Mouse (Mus musculus) kidney, adult 11 months (tissue): Measurements from ENCODE around the gene Akna.

Experiments used
- DNase-seq: peaks from one replicate; pipeline ENCODE4 v3.0.0; 2022

Akna gene

GRCm38 (mm10) chr4:63409317-63409907 is 6.3 kb upstream of the Akna start:
- no peak for DNase-seq

GRCm38 (mm10) chr4:63408649-63409048 is 5.5 kb upstream of the Akna start:
- no peak for DNase-seq

- no peak for DNase-seq
Observed at GRCm38 (mm10) chr4:63408247-63408646, 5.1 kb upstream of the Akna start.

- no peak for DNase-seq
Observed at GRCm38 (mm10) chr4:63405683-63406082, 2.5 kb upstream of the Akna start.

GRCm38 (mm10) chr4:63405051-63405450 is 1.9 kb upstream of the Akna start:
- DNase-seq: no peak

GRCm38 (mm10) chr4:63404205-63404604 is 1.1 kb upstream of the Akna start:
- DNase-seq: no peak

- DNase-seq: peak; percentile 29
Observed at GRCm38 (mm10) chr4:63402558-63402957, 596 bp downstream of the Akna start.

GRCm38 (mm10) chr4:63402056-63402455 is 1.1 kb downstream of the Akna start:
- DNase-seq: no peak

GRCm38 (mm10) chr4:63401620-63402019 is 1.5 kb downstream of the Akna start:
- DNase-seq: no peak

- DNase-seq: no peak
Observed at GRCm38 (mm10) chr4:63400541-63401306, 2.4 kb downstream of the Akna start.

- no peak for DNase-seq
Observed at GRCm38 (mm10) chr4:63399691-63400270, 3.4 kb downstream of the Akna start.

GRCm38 (mm10) chr4:63398854-63399609 is 4.1 kb downstream of the Akna start:
- DNase-seq: no peak

- DNase-seq: no peak
Observed at GRCm38 (mm10) chr4:63397981-63398537, 5.1 kb downstream of the Akna start.

GRCm38 (mm10) chr4:63391322-63391721 is 11.8 kb downstream of the Akna start:
- no peak for DNase-seq

GRCm38 (mm10) chr4:63389887-63390528 is 13.1 kb downstream of the Akna start:
- no peak for DNase-seq

GRCm38 (mm10) chr4:63389121-63389886 is 13.8 kb downstream of the Akna start:
- DNase-seq: no peak

- no peak for DNase-seq
Observed at GRCm38 (mm10) chr4:63388029-63388428, 15.1 kb downstream of the Akna start.

- DNase-seq: no peak
Observed at GRCm38 (mm10) chr4:63385784-63386183, 17.4 kb downstream of the Akna start.

GRCm38 (mm10) chr4:63385253-63385652 is 17.9 kb downstream of the Akna start:
- no peak for DNase-seq

GRCm38 (mm10) chr4:63384262-63384661 is 18.9 kb downstream of the Akna start:
- DNase-seq: no peak

GRCm38 (mm10) chr4:63383474-63383873 is 19.7 kb downstream of the Akna start:
- DNase-seq: no peak
